Mouse (Mus musculus) CH12.LX (cell line): ENCODE measurements at regions not wholly inside any gene's neighbourhood (a gene's known extent, or its start where the extent isn't known, plus 50 kb on each side); places are given as distances from the start of the nearest gene placed in this dataset.

Experiments used
- DNase-seq: peaks from one replicate; pipeline ENCODE4 v3.0.0-alpha.2; 2013; ENCODE audit errors: extremely low read depth
- H3K27ac ChIP-seq: 2 replicates; pipeline ENCODE4 v1.5.1; 2012; ENCODE audit warnings: low read depth, mild to moderate bottlenecking, control low read depth, moderate library complexity; ENCODE audit not compliant: insufficient read depth
- H3K27me3 ChIP-seq: replicated peaks from 2 replicates; pipeline ENCODE3; 2012; ENCODE audit warnings: inconsistent platforms
- H3K36me3 ChIP-seq, 2 experiments: replicated peaks in 1 of 2; 2 replicates each; pipeline versions ENCODE3 to v1.6.1; 2012; ENCODE audit warnings: inconsistent platforms in 1 of 2, low read length in 1 of 2, mild to moderate bottlenecking in 1 of 2, mixed read lengths in 1 of 2, moderate library complexity in 1 of 2; ENCODE audit not compliant: control insufficient read depth in 1 of 2, insufficient read depth in 1 of 2
- H3K4me1 ChIP-seq, 2 experiments: 2 replicates each; pipeline ENCODE4 v1.6.1; 2012; ENCODE audit warnings: inconsistent platforms in 1 of 2, moderate library complexity in 1 of 2; ENCODE audit not compliant: insufficient read depth in 2 of 2, control insufficient read depth in 1 of 2
- H3K4me2 ChIP-seq: 2 replicates; pipeline ENCODE4 v1.6.1; 2012; ENCODE audit warnings: low read depth, mild to moderate bottlenecking, control low read depth; ENCODE audit not compliant: poor library complexity, insufficient read depth, severe bottlenecking
- H3K4me3 ChIP-seq, 3 experiments: fragments of 150-350 bp in 1 of 3; sonication (generic) in 1 of 3; replicated peaks in 1 of 3; 2 replicates each; pipeline versions ENCODE3 to v1.5.1; 2011 to 2012; ENCODE audit warnings: low read depth in 2 of 3, low read length in 2 of 3, mild to moderate bottlenecking in 2 of 3, moderate library complexity in 2 of 3, control low read depth in 1 of 3, improper control_type of control experiment in 1 of 3, inconsistent platforms in 1 of 3, mixed read lengths in 1 of 3; ENCODE audit not compliant: poor library complexity in 1 of 3
- H3K79me2 ChIP-seq: replicated peaks from 2 replicates; pipeline ENCODE4 v1.6.1; 2012; ENCODE audit warnings: mild to moderate bottlenecking, moderate library complexity; ENCODE audit not compliant: control insufficient read depth, poor library complexity, insufficient read depth, severe bottlenecking; ENCODE audit errors: extremely low read depth
- H3K9ac ChIP-seq: 2 replicates; pipeline ENCODE4 v1.6.1; 2012; ENCODE audit warnings: low read depth, mild to moderate bottlenecking, control low read depth, moderate library complexity; ENCODE audit not compliant: insufficient read depth
- H3K9me3 ChIP-seq: replicated peaks from 2 replicates; pipeline ENCODE3; 2012; ENCODE audit warnings: low read length, inconsistent platforms, mixed read lengths
- BHLHE40 ChIP-seq: IDR thresholded peaks from 2 replicates; pipeline ENCODE4 v1.6.1; 2011; ENCODE audit warnings: mild to moderate bottlenecking, low read depth, low read length, improper control_type of control experiment
- E2F4 ChIP-seq: IDR thresholded peaks from 2 replicates; pipeline ENCODE4 v1.6.1; 2011; ENCODE audit warnings: low read depth, low read length, improper control_type of control experiment; ENCODE audit not compliant: insufficient replicate concordance
- ELF1 ChIP-seq: IDR thresholded peaks from 2 replicates; pipeline ENCODE4 v1.6.1; 2014; ENCODE audit warnings: low read depth, mild to moderate bottlenecking, inconsistent platforms, low read length, improper control_type of control experiment
- JUND ChIP-seq: conservative IDR thresholded peaks from 2 replicates; pipeline ENCODE4 v1.6.1; 2011; ENCODE audit warnings: low read depth, low read length, improper control_type of control experiment
- MAFK ChIP-seq: IDR thresholded peaks from 2 replicates; pipeline ENCODE4 v1.6.1; 2011; ENCODE audit warnings: low read length, improper control_type of control experiment; ENCODE audit not compliant: insufficient replicate concordance
- MAZ ChIP-seq: IDR thresholded peaks from 2 replicates; pipeline ENCODE4 v1.6.1; 2012; ENCODE audit warnings: low read depth, mild to moderate bottlenecking, inconsistent platforms, low read length, improper control_type of control experiment, moderate library complexity
- MEF2A ChIP-seq: IDR thresholded peaks from 2 replicates; pipeline ENCODE4 v1.6.1; 2014; ENCODE audit warnings: low read depth, mild to moderate bottlenecking, inconsistent platforms, low read length, improper control_type of control experiment, borderline replicate concordance
- MXI1 ChIP-seq: IDR thresholded peaks from 2 replicates; pipeline ENCODE4 v1.6.1; 2011; ENCODE audit warnings: mild to moderate bottlenecking, low read depth, low read length, improper control_type of control experiment
- MYC ChIP-seq: IDR thresholded peaks from 2 replicates; pipeline ENCODE4 v1.6.1; 2011; ENCODE audit warnings: low read depth, mild to moderate bottlenecking, improper control_type of control experiment, low read length
- NRF1 ChIP-seq: IDR thresholded peaks from 2 replicates; pipeline ENCODE4 v1.6.1; 2014; ENCODE audit warnings: low read depth, mild to moderate bottlenecking, inconsistent platforms, low read length, improper control_type of control experiment, moderate library complexity
- PAX5 ChIP-seq: IDR thresholded peaks from 2 replicates; pipeline ENCODE4 v1.6.1; 2012; ENCODE audit warnings: low read length, inconsistent platforms, mixed read lengths
- POLR2A ChIP-seq: IDR thresholded peaks from 2 replicates; pipeline ENCODE4 v1.6.1; 2011; ENCODE audit warnings: low read depth, mild to moderate bottlenecking, improper control_type of control experiment, low read length
- SIN3A ChIP-seq: IDR thresholded peaks from 2 replicates; pipeline ENCODE4 v1.6.1; 2012; ENCODE audit warnings: low read length, improper control_type of control experiment, inconsistent platforms
- SMC3 ChIP-seq: IDR thresholded peaks from 2 replicates; pipeline ENCODE4 v1.6.1; 2011; ENCODE audit warnings: low read depth, low read length, improper control_type of control experiment
- TCF12 ChIP-seq: IDR thresholded peaks from 2 replicates; pipeline ENCODE4 v1.6.1; 2014; ENCODE audit warnings: low read depth, mild to moderate bottlenecking, inconsistent platforms, low read length, improper control_type of control experiment
- ZC3H11A ChIP-seq: IDR thresholded peaks from 2 replicates; pipeline ENCODE4 v1.6.1; 2012; ENCODE audit warnings: low read depth, mild to moderate bottlenecking, inconsistent platforms, low read length, improper control_type of control experiment
- ZKSCAN1 ChIP-seq: IDR thresholded peaks from 2 replicates; pipeline ENCODE4 v1.6.1; 2012; ENCODE audit warnings: low read depth, inconsistent platforms, low read length, improper control_type of control experiment, borderline replicate concordance
- dilution Hi-C: fragments of 300-500 bp; cut with MboI; formaldehyde crosslinking; loops from 2 replicates; pipeline ENCODE4 v1.14.3; 2020; ENCODE audit warnings: low sequenced_read_pairs; ENCODE audit not compliant: extremely low pct_unique_long_range_greater_than_20kb, extremely low pct_ligation_motif_present
- in situ Hi-C: fragments of 300-500 bp; cut with MboI; formaldehyde crosslinking; loops from 3 replicates; pipeline ENCODE4 v1.14.3; 2019; ENCODE audit warnings: low sequenced_read_pairs, low pct_ligation_motif_present, low pct_unique_long_range_greater_than_20kb, mixed read lengths

GRCm38 (mm10) chr19:56077491-56077890 is 209.4 kb upstream of the Habp2 start:
- in situ Hi-C loops (no loop called here), dilution Hi-C loops (no loop called here)
- TF ChIP-seq ZKSCAN1 (no peak), MAFK (no peak), MEF2A (no peak), SMC3 (no peak), MYC (no peak), JUND (no peak), ZC3H11A (no peak), E2F4 (no peak), PAX5 (no peak), MAZ (no peak), ELF1 (no peak), POLR2A (no peak), BHLHE40 (no peak), MXI1 (no peak)
- no peak overlapping the region for H3K27ac ChIP-seq
- H3K4me2 ChIP-seq: no peak overlapping the region
- DNase-seq: no peak
- H3K4me3 ChIP-seq: no peak overlapping the region
- H3K4me1 ChIP-seq: no peaks in the 10 kb centered on the region
- no peaks in the 10 kb centered on the region for H3K9me3 ChIP-seq
- no peak overlapping the region for H3K9ac ChIP-seq
- no peaks in the 10 kb centered on the region for H3K79me2 ChIP-seq
- H3K36me3 ChIP-seq: no peaks in the 10 kb centered on the region
- peaks cover 79% of the 10 kb centered on the region for H3K27me3 ChIP-seq

GRCm38 (mm10) chr19:56086413-56087083 is 200.4 kb upstream of the Habp2 start:
- H3K4me3 ChIP-seq: no peak overlapping the region
- dilution Hi-C loops: no loop called here
- H3K27ac ChIP-seq: no peak overlapping the region
- H3K4me2 ChIP-seq: no peak overlapping the region
- no peaks in the 10 kb centered on the region for H3K36me3 ChIP-seq
- no peaks in the 10 kb centered on the region for H3K79me2 ChIP-seq
- no peak for TF ChIP-seq MYC
- TF ChIP-seq SMC3: no peak
- TF ChIP-seq BHLHE40: no peak
- no peak for TF ChIP-seq TCF12
- no peak for TF ChIP-seq NRF1
- TF ChIP-seq SIN3A: no peak
- no peak for TF ChIP-seq MXI1
- TF ChIP-seq ELF1: no peak
- in situ Hi-C loops: no loop called here
- DNase-seq: no peak
- no peak overlapping the region for H3K9ac ChIP-seq
- H3K27me3 ChIP-seq: peaks cover 61% of the 10 kb centered on the region
- peaks cover 10% of the 10 kb centered on the region for H3K9me3 ChIP-seq
- H3K4me1 ChIP-seq: no peaks in the 10 kb centered on the region
